Mouse (Mus musculus): Measurements from ENCODE around the gene Brms1. TPM values are rescaled to one million over a fixed set of nuclear protein-coding genes. Genes with fewer than 3 reads are reported as not detected.

The Brms1 gene
- polyA plus RNA-seq, 1 experiment from 2014 or later: 39.8 TPM

DNA sequence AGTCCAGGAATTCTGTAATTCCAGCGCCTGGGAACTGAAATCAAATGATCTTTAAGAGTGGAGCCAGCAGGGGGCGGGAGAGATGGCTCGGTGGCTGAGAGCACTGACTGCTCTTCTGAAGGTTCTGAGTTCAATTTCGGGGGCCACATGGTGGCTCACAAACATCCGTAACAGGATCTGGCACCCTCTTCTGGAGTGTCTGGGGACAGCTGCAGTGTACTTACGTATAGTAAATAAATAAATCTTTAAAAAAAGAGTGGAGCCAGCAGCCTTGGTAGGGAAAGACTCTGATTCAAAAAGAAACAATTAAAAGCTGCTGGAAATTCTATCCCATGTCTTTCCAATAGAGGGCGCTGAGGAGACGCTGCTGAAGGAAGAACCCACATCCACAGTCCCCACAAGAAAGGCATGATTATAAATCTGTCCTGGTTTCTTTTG lies 26.2 kb upstream of the Brms1 start:
- Histone ChIP-seq H3K9me3 (replicated peaks; ENCODE audit: control insufficient read depth, low read length) (no peaks in the 10 kb centered on the region), H3K4me2 (ENCODE audit: low read depth, low read length) (no peak overlapping the region), H3K4me1 (ENCODE audit: control insufficient read depth, insufficient read depth, low read length) (peaks cover 4% of the 10 kb centered on the region; the same call in 1 of the 2 replicates), H3K27ac (ENCODE audit: low read length) (no peak overlapping the region), H3K4me3 (replicated peaks; ENCODE audit: low read length) (no peak overlapping the region), H3K36me3 (ENCODE audit: control insufficient read depth, insufficient read depth, low read length) (no peaks in the 10 kb centered on the region), H3K27me3 (ENCODE audit: control insufficient read depth, insufficient read depth, low read length) (no peaks in the 10 kb centered on the region), H3K9ac (ENCODE audit: low read length) (no peak overlapping the region)
- ATAC-seq (ENCODE audit: insufficient read depth, low FRiP score): no peak
- 19% methylated on average over 8 of the region's 8 CpGs for WGBS

DNA sequence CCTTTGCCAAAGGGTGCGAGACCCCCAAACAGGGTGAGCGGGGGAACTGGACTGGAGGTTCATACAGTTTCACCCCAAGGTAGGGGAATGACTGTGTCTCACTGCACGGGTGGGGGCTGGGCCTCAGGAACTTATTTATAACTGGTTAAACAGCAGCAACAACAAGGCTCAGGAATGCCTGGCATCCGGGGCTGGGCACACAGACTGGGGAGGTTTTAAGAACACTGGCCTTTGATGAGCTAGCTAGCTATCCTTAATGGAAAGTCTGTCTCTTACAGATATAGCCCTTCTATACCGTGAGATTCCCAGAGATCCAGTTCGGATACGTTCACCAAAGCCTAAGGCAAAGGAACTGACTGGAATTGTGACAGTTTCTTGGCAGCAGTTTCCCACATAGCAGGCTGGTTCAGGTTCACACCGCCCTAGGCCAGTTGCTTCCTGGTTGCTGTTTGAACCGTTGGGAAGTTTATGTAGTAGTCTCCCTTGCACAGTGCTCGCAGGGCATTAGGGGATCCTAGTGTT lies 24.9 kb upstream of the Brms1 start:
- Histone ChIP-seq H3K4me3 (replicated peaks; ENCODE audit: low read length) (no peak overlapping the region), H3K9ac (ENCODE audit: low read length) (no peak overlapping the region), H3K27ac (ENCODE audit: low read length) (peak overlapping the region; percentile 21), H3K4me2 (ENCODE audit: low read depth, low read length) (peak overlapping the region; percentile 22; the same call in 1 of the 2 replicates), H3K4me1 (ENCODE audit: control insufficient read depth, insufficient read depth, low read length) (peaks cover 4% of the 10 kb centered on the region; the same call in 1 of the 2 replicates), H3K9me3 (replicated peaks; ENCODE audit: control insufficient read depth, low read length) (no peaks in the 10 kb centered on the region), H3K27me3 (ENCODE audit: control insufficient read depth, insufficient read depth, low read length) (no peaks in the 10 kb centered on the region), H3K36me3 (ENCODE audit: control insufficient read depth, insufficient read depth, low read length) (no peaks in the 10 kb centered on the region)
- ATAC-seq (ENCODE audit: insufficient read depth, low FRiP score): 0 out of 2 replicates have a peak, but pooled peaks have one; percentile 58
- WGBS: 25% methylated on average over 10 of the region's 10 CpGs

DNA sequence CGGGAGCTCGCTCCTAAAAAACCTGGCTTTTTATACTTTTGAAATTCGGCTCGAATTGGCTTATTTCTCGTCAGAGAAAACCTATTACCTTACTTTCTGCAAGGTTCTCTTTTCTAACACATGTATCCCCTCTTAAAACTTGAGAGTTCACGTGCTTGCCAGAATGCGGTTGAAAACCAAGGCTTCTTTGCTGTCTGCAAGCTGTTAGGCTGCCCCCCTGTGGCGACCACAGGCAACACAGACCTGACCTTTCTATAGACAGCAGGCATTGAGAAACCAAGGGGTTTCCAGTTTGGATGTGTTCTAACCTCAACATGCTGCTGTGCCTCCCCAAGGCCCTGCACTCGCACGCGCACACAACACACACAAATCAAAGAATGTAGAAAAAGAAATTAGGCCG lies 24.4 kb upstream of the Brms1 start:
- H3K4me1 ChIP-seq (ENCODE audit: control insufficient read depth, insufficient read depth, low read length): peaks cover 4% of the 10 kb centered on the region; the same call in 1 of the 2 replicates
- 23% methylated on average over 12 of the region's 12 CpGs for WGBS
- no peaks in the 10 kb centered on the region for H3K9me3 ChIP-seq (replicated peaks; ENCODE audit: control insufficient read depth, low read length)
- H3K4me2 ChIP-seq (ENCODE audit: low read depth, low read length): peak overlapping the region; percentile 22; the same call in 1 of the 2 replicates
- no peak overlapping the region for H3K9ac ChIP-seq (ENCODE audit: low read length)
- H3K4me3 ChIP-seq (replicated peaks; ENCODE audit: low read length): no peak overlapping the region
- no peaks in the 10 kb centered on the region for H3K36me3 ChIP-seq (ENCODE audit: control insufficient read depth, insufficient read depth, low read length)
- H3K27ac ChIP-seq (ENCODE audit: low read length): peak overlapping the region; percentile 21
- H3K27me3 ChIP-seq (ENCODE audit: control insufficient read depth, insufficient read depth, low read length): no peaks in the 10 kb centered on the region
- no peak for ATAC-seq (ENCODE audit: insufficient read depth, low FRiP score)

DNA sequence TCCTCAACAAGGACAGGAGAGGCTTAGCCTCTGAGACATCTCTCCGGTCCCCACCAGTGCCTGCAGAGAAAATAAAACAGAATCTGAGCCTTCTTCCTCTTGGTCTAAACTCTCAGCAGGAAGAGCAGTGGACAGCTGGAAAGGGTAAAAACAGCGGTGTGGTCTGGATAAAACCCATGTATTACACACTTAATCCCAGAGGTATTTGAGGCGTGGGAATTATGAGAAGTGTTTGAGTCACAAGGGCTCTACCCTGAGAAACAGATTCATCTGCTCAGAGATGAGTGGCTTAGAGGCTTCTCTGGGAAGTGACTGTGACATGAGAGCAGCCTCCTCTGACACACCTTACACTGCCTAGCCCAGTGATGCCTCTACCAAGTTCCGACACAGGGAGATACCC lies 23.5 kb upstream of the Brms1 start:
- no peaks in the 10 kb centered on the region for H3K27me3 ChIP-seq (ENCODE audit: control insufficient read depth, insufficient read depth, low read length)
- peak overlapping the region; percentile 15; the same call in 1 of the 2 replicates for H3K27ac ChIP-seq (ENCODE audit: low read length)
- no peak overlapping the region for H3K9ac ChIP-seq (ENCODE audit: low read length)
- no peak overlapping the region for H3K4me2 ChIP-seq (ENCODE audit: low read depth, low read length)
- peaks cover 4% of the 10 kb centered on the region; the same call in 1 of the 2 replicates for H3K4me1 ChIP-seq (ENCODE audit: control insufficient read depth, insufficient read depth, low read length)
- H3K4me3 ChIP-seq (replicated peaks; ENCODE audit: low read length): no peak overlapping the region
- no peak for ATAC-seq (ENCODE audit: insufficient read depth, low FRiP score)
- no peaks in the 10 kb centered on the region for H3K9me3 ChIP-seq (replicated peaks; ENCODE audit: control insufficient read depth, low read length)
- WGBS: 72% methylated on average over 4 of the region's 4 CpGs
- no peaks in the 10 kb centered on the region for H3K36me3 ChIP-seq (ENCODE audit: control insufficient read depth, insufficient read depth, low read length)

DNA sequence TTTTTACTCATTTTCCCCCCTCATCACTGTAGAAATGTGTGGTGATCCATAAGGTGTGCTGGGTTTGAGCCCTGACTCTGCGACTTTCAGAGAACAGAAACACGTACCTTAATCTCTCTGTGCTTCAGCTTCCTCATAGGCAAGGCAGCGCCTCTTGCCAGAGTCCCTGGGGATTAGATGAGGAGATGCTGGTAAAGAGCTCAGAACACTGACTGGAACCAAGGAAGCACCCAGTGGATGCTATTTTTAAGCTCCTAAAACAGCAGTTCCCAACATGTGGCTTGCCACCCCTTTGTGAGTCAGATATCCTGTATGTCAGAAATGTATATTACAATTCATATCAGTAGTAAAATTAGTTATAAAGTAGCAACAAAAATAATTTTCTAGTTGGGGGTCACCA lies 23.0 kb upstream of the Brms1 start:
- H3K27ac ChIP-seq (ENCODE audit: low read length): peak overlapping the region; percentile 15; the same call in 1 of the 2 replicates
- 73% methylated on average over 3 of the region's 3 CpGs for WGBS
- no peak overlapping the region for H3K4me2 ChIP-seq (ENCODE audit: low read depth, low read length)

DNA sequence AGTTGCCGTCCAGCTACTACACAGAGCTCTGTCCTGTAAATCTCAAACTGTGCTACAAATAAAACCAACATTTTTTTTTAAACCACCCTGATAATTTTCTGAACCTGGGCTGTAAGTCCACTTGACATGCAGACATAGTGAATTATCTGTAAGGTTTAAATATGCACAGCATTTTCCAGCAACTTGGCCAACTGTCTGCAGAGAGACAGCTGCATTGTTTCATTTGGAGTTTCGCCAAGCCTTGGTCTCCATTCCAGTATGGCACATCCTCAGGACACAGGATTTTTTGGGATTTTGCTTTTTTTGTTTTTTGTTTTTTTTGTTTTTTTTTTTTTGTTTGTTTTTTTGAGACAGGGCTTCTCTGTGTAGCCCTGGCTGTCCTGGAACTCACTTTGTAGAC lies 19.7 kb upstream of the Brms1 start:
- Histone ChIP-seq H3K4me2 (ENCODE audit: low read depth, low read length) (no peak overlapping the region), H3K9ac (ENCODE audit: low read length) (no peak overlapping the region), H3K4me1 (ENCODE audit: control insufficient read depth, insufficient read depth, low read length) (0 out of 2 replicates have a peak, but pooled peaks cover 3% of the 10 kb centered on the region), H3K4me3 (replicated peaks; ENCODE audit: low read length) (no peak overlapping the region), H3K36me3 (ENCODE audit: control insufficient read depth, insufficient read depth, low read length) (no peaks in the 10 kb centered on the region), H3K9me3 (replicated peaks; ENCODE audit: control insufficient read depth, low read length) (no peaks in the 10 kb centered on the region), H3K27ac (ENCODE audit: low read length) (no peak overlapping the region), H3K27me3 (ENCODE audit: control insufficient read depth, insufficient read depth, low read length) (no peaks in the 10 kb centered on the region)
- 81% methylated on average over 2 of the region's 2 CpGs for WGBS
- ATAC-seq (ENCODE audit: insufficient read depth, low FRiP score): no peak

More for the DNA sequence above, 23.0 kb upstream of the Brms1 start:
- H3K4me3 ChIP-seq (replicated peaks; ENCODE audit: low read length): no peak overlapping the region
- no peaks in the 10 kb centered on the region for H3K36me3 ChIP-seq (ENCODE audit: control insufficient read depth, insufficient read depth, low read length)
- no peak overlapping the region for H3K9ac ChIP-seq (ENCODE audit: low read length)
- ATAC-seq (ENCODE audit: insufficient read depth, low FRiP score): no peak
- no peaks in the 10 kb centered on the region for H3K9me3 ChIP-seq (replicated peaks; ENCODE audit: control insufficient read depth, low read length)
- no peaks in the 10 kb centered on the region for H3K27me3 ChIP-seq (ENCODE audit: control insufficient read depth, insufficient read depth, low read length)
- peaks cover 4% of the 10 kb centered on the region; the same call in 1 of the 2 replicates for H3K4me1 ChIP-seq (ENCODE audit: control insufficient read depth, insufficient read depth, low read length)

DNA sequence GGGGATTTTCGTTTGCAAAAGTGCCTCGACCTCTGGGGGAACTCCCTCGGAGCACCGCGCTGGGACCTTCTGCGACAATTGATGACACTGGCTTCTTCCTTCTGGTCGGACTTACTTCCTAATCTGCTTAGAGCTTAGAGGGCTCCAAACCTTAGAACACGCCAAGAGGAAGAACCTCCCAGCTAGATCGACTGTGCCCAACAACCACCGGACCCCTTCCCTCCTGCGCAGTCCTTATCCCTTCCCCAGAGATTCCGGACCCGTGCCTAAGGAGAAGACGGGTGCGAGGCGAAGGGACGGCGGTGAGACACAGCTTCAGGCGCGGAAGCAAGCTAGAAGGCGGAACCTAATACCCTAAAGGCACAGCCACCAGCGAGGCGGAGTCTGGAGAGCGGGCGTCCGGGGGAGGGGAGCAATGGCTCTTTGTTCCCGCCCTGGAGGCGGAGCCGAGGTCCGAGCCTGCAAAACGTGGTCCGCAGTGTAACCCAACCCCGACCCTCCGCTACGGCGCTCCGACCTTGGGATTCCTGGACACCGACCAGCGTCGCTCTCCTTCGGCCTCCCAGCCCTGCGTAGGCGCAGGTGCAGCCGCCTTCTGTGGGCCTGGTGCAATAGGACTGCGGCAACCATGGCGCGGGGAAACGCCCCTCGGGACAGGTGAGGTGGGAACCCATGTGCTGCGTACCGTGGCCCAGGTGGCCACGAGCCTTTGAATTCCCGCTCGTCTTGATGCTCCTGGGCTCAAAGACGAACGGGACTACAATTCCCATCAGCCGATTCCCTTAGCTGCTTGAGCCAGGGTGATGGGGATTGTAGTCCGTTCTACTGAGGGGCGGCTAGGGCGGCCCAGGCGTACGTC lies 17.3 kb upstream of the Brms1 start, which contains the start of gene Slc29a2:
TSS of gene Slc29a2 (plus strand) at position 240 of the 859 bp plus-strand sequence.
- Histone ChIP-seq H3K27ac (ENCODE audit: low read length) (peak within 1 kb of the TSS; percentile 90), H3K27me3 (ENCODE audit: control insufficient read depth, insufficient read depth, low read length) (no peaks in the 10 kb centered on the region), H3K36me3 (ENCODE audit: control insufficient read depth, insufficient read depth, low read length) (no peaks in the 10 kb centered on the region), H3K4me3 (replicated peaks; ENCODE audit: low read length) (peak within 1 kb of the TSS; percentile 67), H3K4me2 (ENCODE audit: low read depth, low read length) (peak within 1 kb of the TSS; percentile 86), H3K9ac (ENCODE audit: low read length) (peak within 1 kb of the TSS; percentile 87), H3K9me3 (replicated peaks; ENCODE audit: control insufficient read depth, low read length) (no peaks in the 10 kb centered on the region), H3K4me1 (ENCODE audit: control insufficient read depth, insufficient read depth, low read length) (0 out of 2 replicates have a peak, but pooled peaks cover 3% of the 10 kb centered on the region)
- under 1% methylated on average over 59 of the region's 62 CpGs for WGBS
- ATAC-seq (ENCODE audit: insufficient read depth, low FRiP score): peak; percentile 98

DNA sequence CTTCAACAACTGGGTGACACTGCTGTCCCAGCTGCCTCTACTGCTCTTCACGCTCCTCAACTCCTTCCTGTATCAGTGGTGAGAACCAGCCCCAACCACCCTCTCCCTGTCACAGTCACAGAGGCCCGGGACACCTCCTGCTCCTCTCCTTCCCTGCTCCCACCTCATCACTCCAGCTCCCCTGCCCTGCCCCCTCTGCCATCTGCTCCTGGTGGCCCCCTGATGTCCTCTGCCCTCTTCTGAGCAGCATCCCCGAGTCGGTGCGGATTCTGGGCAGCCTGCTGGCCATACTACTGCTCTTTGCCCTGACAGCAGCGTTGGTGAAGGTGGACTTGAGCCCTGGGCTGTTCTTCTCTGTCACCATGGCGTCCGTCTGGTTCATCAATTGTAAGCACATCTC lies 15.0 kb upstream of the Brms1 start:
- Histone ChIP-seq H3K4me2 (ENCODE audit: low read depth, low read length) (no peak overlapping the region), H3K4me3 (replicated peaks; ENCODE audit: low read length) (no peak overlapping the region), H3K4me1 (ENCODE audit: control insufficient read depth, insufficient read depth, low read length) (0 out of 2 replicates have a peak, but pooled peaks cover 3% of the 10 kb centered on the region), H3K9ac (ENCODE audit: low read length) (no peak overlapping the region), H3K27me3 (ENCODE audit: control insufficient read depth, insufficient read depth, low read length) (no peaks in the 10 kb centered on the region), H3K27ac (ENCODE audit: low read length) (no peak overlapping the region), H3K9me3 (replicated peaks; ENCODE audit: control insufficient read depth, low read length) (no peaks in the 10 kb centered on the region), H3K36me3 (ENCODE audit: control insufficient read depth, insufficient read depth, low read length) (no peaks in the 10 kb centered on the region)
- 90% methylated on average over 8 of the region's 8 CpGs for WGBS
- no peak for ATAC-seq (ENCODE audit: insufficient read depth, low FRiP score)

DNA sequence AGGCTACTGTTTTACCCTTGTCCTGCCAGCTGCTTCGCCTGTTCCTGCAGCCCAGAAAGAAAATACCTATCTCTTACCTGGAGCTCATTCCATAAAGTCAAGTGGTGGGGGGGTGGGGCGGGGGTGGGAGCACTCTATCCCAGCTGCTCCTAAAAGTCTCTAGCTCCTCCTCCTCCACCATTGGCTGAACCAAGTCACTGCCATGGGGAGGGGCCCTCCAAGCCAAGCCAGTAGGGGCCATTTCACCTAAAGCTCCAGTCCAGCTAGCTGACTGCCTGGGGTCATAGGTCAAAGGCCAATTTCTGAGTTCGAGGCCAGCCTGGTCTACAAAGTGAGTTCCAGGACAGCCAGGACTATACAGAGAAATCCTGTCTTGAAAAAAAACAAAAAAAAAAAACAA lies 8.5 kb upstream of the Brms1 start:
- no peak for ATAC-seq (ENCODE audit: insufficient read depth, low FRiP score)
- H3K4me3 ChIP-seq (replicated peaks; ENCODE audit: low read length): no peak overlapping the region
- no peak overlapping the region for H3K4me2 ChIP-seq (ENCODE audit: low read depth, low read length)
- WGBS: 79% methylated on average over 3 of the region's 3 CpGs
- no peaks in the 10 kb centered on the region for H3K36me3 ChIP-seq (ENCODE audit: control insufficient read depth, insufficient read depth, low read length)
- H3K9me3 ChIP-seq (replicated peaks; ENCODE audit: control insufficient read depth, low read length): no peaks in the 10 kb centered on the region
- 0 out of 2 replicates have a peak, but pooled peaks cover 2% of the 10 kb centered on the region for H3K4me1 ChIP-seq (ENCODE audit: control insufficient read depth, insufficient read depth, low read length)
- no peaks in the 10 kb centered on the region for H3K27me3 ChIP-seq (ENCODE audit: control insufficient read depth, insufficient read depth, low read length)
- H3K9ac ChIP-seq (ENCODE audit: low read length): no peak overlapping the region
- H3K27ac ChIP-seq (ENCODE audit: low read length): no peak overlapping the region
